Mouse (Mus musculus) megakaryocyte, embryonic 14.5 days (primary cell): ENCODE results near the gene Rnf115. TPM values are rescaled to one million over a fixed set of nuclear protein-coding genes. Genes with fewer than 3 reads are reported as not detected.
"Not testable (repeated sequence)": the region's sequence is repeated elsewhere in the genome, so short reads cannot be mapped to it uniquely, and the experiment has no call there.

ENCODE experiments used
- H3K27me3 ChIP-seq: replicated peaks from 2 replicates; pipeline ENCODE3; 2012; ENCODE audit warnings: inconsistent platforms
- H3K36me3 ChIP-seq: replicated peaks from 2 replicates; pipeline ENCODE3; 2012; ENCODE audit warnings: low read length, inconsistent platforms, mixed read lengths
- H3K4me1 ChIP-seq: 2 replicates; pipeline ENCODE4 v1.6.1; 2012; ENCODE audit warnings: inconsistent platforms
- H3K4me3 ChIP-seq: replicated peaks from 2 replicates; pipeline ENCODE3; 2012; ENCODE audit warnings: moderate library complexity, mild to moderate bottlenecking, inconsistent platforms
- H3K9me3 ChIP-seq: 2 replicates; pipeline ENCODE4 v1.6.1; 2012; ENCODE audit warnings: inconsistent platforms
- FLI1 ChIP-seq: IDR thresholded peaks from 2 replicates; pipeline ENCODE4 v1.6.1; 2012; ENCODE audit warnings: low read length, inconsistent platforms, mixed read lengths
- GATA1 ChIP-seq: IDR thresholded peaks from 3 replicates; pipeline ENCODE4 v1.6.1; 2012; ENCODE audit warnings: mixed read lengths, low read length, inconsistent platforms, borderline replicate concordance
- polyA plus RNA-seq: library from polyadenylated mRNA; stranded (reverse); fragments of >175 nt; gene quantifications from 2 replicates; pipeline ENCODE4 v1.2.3, GENCODE M21; 2012; ENCODE audit warnings: low replicate concordance; ENCODE audit not compliant: insufficient read depth

Gene Rnf115
- polyA plus RNA-seq, 1 experiment = 19.1 TPM

- no peak overlapping the region for H3K4me3 ChIP-seq
- peaks cover 86% of the 10 kb centered on the region for H3K4me1 ChIP-seq
- no peak for TF ChIP-seq FLI1
- TF ChIP-seq GATA1 = no peak
- no peaks in the 10 kb centered on the region for H3K9me3 ChIP-seq
- peaks cover 17% of the 10 kb centered on the region for H3K36me3 ChIP-seq
- H3K27me3 ChIP-seq = no peaks in the 10 kb centered on the region
Observed at GRCm38 (mm10) chr3:96733984-96734383, 6.5 kb downstream of the Rnf115 start.

DNA sequence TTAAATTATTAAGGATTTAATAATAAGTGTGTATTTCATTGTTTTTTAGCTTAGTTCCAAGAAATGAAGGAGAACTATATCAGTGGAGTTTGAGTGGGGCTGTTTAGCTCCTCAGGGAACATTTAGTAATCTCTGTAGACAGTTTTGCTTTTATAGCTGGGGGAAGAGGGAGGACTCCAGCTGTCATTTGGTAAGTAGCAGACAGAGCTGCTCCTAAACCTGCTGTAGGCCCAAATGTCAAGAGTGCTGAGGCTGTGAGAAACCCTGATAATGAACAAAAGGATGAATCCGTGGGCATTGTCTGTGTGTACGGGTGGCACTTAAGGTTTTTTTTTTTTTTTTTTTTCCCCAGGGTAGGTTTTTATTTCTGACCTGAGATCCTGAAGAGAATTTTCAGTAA, 7.7 kb downstream of the Rnf115 start:
- TF ChIP-seq FLI1 (no peak), GATA1 (no peak)
- H3K9me3 ChIP-seq = no peaks in the 10 kb centered on the region
- H3K4me3 ChIP-seq = no peak overlapping the region
- peaks cover 20% of the 10 kb centered on the region for H3K36me3 ChIP-seq
- H3K27me3 ChIP-seq = no peaks in the 10 kb centered on the region
- peaks cover 86% of the 10 kb centered on the region for H3K4me1 ChIP-seq

DNA sequence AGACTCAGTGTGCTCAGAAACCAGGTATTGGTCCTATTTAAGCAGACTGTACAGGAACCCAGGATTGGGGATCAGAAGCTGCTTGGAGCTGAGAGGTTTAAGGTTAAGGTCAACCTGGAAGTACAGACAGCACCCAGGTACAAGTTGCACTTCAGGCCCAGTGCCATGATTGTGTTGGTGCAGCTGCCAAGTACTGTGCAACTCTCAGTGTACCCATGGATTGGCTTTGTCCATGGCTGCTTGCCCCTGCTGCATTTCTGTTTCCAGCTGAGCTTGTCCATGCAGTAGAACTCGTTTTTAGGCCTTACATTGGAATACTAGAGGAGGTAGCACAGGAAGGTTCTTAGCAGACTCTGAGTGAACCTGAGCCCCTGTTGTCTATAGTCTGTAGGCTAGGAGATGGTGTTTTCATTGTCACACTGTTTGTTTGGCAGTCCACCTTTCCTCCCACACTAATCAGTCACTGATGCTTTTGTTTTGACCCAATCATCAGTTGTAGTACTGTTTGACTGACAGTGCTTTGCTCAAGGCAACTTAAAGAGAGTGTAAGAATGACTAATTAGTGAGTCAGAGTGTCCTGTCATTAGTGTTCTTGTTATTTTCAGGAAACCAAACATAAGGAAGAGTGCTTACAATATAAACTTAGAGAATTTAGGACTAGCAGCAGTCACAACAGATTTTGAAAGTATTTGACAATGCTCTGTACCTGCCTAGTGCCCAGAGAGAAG, 9.7 kb downstream of the Rnf115 start:
- H3K4me3 ChIP-seq = peak overlapping the region; percentile 69
- TF ChIP-seq GATA1 = no peak
- TF ChIP-seq FLI1 = no peak
- no peaks in the 10 kb centered on the region for H3K9me3 ChIP-seq
- peaks cover 79% of the 10 kb centered on the region for H3K4me1 ChIP-seq
- H3K36me3 ChIP-seq = peaks cover 21% of the 10 kb centered on the region
- no peaks in the 10 kb centered on the region for H3K27me3 ChIP-seq

DNA sequence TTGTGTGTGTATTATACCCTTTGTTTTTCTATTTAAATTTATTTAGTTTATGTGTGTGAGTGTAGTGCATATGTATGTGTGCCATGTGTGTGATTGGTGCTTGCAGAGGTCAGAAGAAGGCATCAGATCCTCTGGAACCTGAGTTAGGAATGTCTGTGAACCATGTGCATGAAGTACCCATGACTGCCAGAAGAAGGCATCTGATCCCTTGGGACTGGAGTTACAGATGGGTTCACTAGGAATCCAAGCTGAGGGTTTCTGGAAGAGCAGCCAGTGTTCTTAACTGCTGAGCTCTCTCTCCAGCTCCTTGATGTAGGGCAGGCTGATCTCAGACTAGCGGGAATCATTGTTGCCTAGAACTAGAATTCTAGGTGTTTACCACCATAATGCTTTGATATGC, 10.5 kb downstream of the Rnf115 start:
- peaks cover 81% of the 10 kb centered on the region for H3K4me1 ChIP-seq
- TF ChIP-seq FLI1 (no peak), GATA1 (no peak)
- peaks cover 21% of the 10 kb centered on the region for H3K36me3 ChIP-seq
- H3K4me3 ChIP-seq = no peak overlapping the region
- no peaks in the 10 kb centered on the region for H3K9me3 ChIP-seq
- H3K27me3 ChIP-seq = no peaks in the 10 kb centered on the region

GRCm38 (mm10) chr3:96740279-96740678, 12.8 kb downstream of the Rnf115 start:
- H3K36me3 ChIP-seq = peaks cover 31% of the 10 kb centered on the region
- H3K4me1 ChIP-seq = peaks cover 79% of the 10 kb centered on the region
- not testable (repeated sequence) for H3K4me3 ChIP-seq, H3K9me3 ChIP-seq, H3K27me3 ChIP-seq

- Histone ChIP-seq H3K9me3 (no peaks in the 10 kb centered on the region), H3K36me3 (peaks cover 39% of the 10 kb centered on the region), H3K4me1 (peaks cover 65% of the 10 kb centered on the region), H3K4me3 (no peak overlapping the region), H3K27me3 (no peaks in the 10 kb centered on the region)
- TF ChIP-seq GATA1 (no peak), FLI1 (no peak)
Observed at GRCm38 (mm10) chr3:96744348-96744747, 16.9 kb downstream of the Rnf115 start.

DNA sequence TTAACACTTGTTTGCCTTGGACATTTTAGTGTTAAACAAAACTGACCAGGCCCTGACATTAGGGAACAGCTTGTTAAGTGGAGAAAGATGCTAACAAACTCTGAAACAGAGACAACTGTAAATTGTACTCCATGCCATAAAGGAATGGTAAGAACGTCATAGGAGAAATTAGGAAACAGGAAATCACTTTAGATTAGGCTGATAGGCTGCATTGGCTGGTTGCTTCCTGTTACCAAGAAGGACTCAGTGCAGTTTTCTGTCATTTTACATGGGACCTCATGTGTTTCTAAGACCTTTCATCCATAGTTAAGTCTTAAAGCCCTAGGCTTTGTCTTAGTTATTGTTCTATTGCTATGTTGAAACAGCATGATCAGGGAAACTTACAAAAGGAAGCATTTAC, 19.4 kb downstream of the Rnf115 start:
- H3K4me1 ChIP-seq = peaks cover 50% of the 10 kb centered on the region
- H3K4me3 ChIP-seq = no peak overlapping the region
- no peak for TF ChIP-seq FLI1
- no peak for TF ChIP-seq GATA1
- H3K27me3 ChIP-seq = no peaks in the 10 kb centered on the region
- H3K9me3 ChIP-seq = no peaks in the 10 kb centered on the region
- peaks cover 42% of the 10 kb centered on the region for H3K36me3 ChIP-seq

DNA sequence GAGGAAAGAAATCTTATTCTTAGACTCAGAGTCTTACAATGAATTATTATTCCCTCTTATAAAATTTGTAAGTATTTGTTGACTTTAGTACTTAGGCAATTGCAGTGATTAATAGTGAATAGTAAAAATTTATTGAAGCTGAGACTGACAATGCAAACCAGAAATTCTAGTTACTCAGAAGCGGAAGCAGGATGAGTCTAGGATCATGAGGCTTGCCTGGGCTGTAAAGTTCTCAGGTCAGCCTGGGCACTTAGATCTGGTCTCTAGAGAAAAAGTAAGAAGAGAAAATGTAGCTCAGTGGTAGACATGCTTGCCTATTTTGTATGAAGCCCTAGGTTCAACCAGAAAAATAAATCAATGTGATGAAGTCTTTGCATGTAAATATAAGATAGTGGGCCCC, 28.5 kb downstream of the Rnf115 start:
- TF ChIP-seq GATA1 = no peak
- TF ChIP-seq FLI1 = no peak
- no peaks in the 10 kb centered on the region for H3K27me3 ChIP-seq
- H3K4me3 ChIP-seq = no peak overlapping the region
- no peaks in the 10 kb centered on the region for H3K9me3 ChIP-seq
- H3K36me3 ChIP-seq = peaks cover 59% of the 10 kb centered on the region
- H3K4me1 ChIP-seq = peaks cover 21% of the 10 kb centered on the region

- Histone ChIP-seq H3K4me3 (no peak overlapping the region), H3K36me3 (peaks cover 71% of the 10 kb centered on the region), H3K4me1 (peaks cover 24% of the 10 kb centered on the region), H3K9me3 (no peaks in the 10 kb centered on the region), H3K27me3 (no peaks in the 10 kb centered on the region)
- no peak for TF ChIP-seq FLI1
Observed at GRCm38 (mm10) chr3:96757691-96758090, 30.2 kb downstream of the Rnf115 start.

DNA sequence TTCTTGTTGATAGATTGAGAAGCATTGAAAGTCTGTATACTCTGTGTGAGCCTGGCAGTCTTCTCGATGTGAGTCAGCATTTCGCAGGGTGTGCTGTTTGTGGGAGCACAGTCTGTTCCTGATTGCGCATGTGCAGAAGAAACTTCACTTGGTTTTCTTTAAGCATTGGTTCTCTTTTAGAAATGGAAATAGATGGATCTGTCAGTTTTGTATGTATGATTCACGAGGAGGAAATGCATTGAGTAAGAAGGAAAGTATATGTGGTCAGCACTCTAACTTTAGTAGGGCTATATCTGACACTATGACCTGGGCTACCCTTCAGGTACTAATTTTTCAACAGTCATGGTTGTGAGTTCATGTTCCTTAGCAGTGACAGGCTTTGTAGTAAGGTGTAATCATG, 32.2 kb downstream of the Rnf115 start:
- Histone ChIP-seq H3K4me1 (peaks cover 38% of the 10 kb centered on the region), H3K36me3 (peaks cover 74% of the 10 kb centered on the region)

GRCm38 (mm10) chr3:96764528-96764927, 37.1 kb downstream of the Rnf115 start:
- TF ChIP-seq GATA1 = no peak
- TF ChIP-seq FLI1 = no peak
- Histone ChIP-seq H3K4me3 (peak overlapping the region; percentile 77), H3K36me3 (peaks cover 55% of the 10 kb centered on the region), H3K27me3 (no peaks in the 10 kb centered on the region), H3K4me1 (peaks cover 63% of the 10 kb centered on the region), H3K9me3 (no peaks in the 10 kb centered on the region)

More for the DNA sequence above, 32.2 kb downstream of the Rnf115 start:
- Histone ChIP-seq H3K27me3 (no peaks in the 10 kb centered on the region), H3K9me3 (no peaks in the 10 kb centered on the region), H3K4me3 (peak overlapping the region; percentile 19)
- no peak for TF ChIP-seq GATA1
- no peak for TF ChIP-seq FLI1
